Mouse (Mus musculus): Measurements from ENCODE around the gene Gm49673.
"Not testable (repeated sequence)": the region's sequence is repeated elsewhere in the genome, so short reads cannot be mapped to it uniquely, and the experiment has no call there.

Gm49673 gene

DNA sequence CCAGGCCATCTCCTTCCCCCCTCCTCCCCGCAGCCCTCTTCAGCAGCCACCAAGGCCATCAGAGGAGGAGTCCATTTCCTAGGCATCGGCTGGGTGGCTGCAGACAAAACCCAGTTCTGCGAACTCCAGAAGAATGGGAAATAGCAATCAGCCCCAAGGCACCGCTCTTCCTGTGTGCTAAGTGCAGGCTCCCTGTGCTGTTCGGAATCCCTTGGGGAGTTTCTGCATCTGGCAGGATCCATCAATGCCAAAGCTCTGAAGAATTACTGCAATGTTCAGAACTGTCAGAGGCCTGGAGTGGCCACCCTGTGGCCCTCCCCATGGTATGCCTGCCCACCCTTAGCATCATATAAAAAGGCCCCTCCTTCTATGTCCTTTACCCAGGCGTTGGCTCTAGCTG, 110.6 kb downstream of the Gm49673 start:
- DNase-seq: not testable (repeated sequence)
